Mouse (Mus musculus) limb, embryonic 12.5 days (tissue): Measurements from ENCODE around the gene Pafah2. TPM values are rescaled to one million over a fixed set of nuclear protein-coding genes. Genes with fewer than 3 reads are reported as not detected.

ENCODE experiments used
- ATAC-seq: fragments of 200-750 bp; cut with Nextera tagmentation; 2 replicates; pipeline ENCODE4 v1.8.0; 2017; ENCODE audit warnings: low read depth, moderate TSS enrichment; ENCODE audit not compliant: insufficient number of reproducible peaks, insufficient read depth, low FRiP score, low TSS enrichment
- H3K27ac ChIP-seq: fragments of 300-500 bp; sonication (generic); 2 replicates; pipeline ENCODE4 v1.5.1; 2016; ENCODE audit warnings: mild to moderate bottlenecking, moderate library complexity
- H3K27me3 ChIP-seq: fragments of 300-500 bp; sonication (generic); 2 replicates; pipeline ENCODE4 v1.6.1; 2016; ENCODE audit warnings: mild to moderate bottlenecking, moderate library complexity
- H3K36me3 ChIP-seq: fragments of 300-500 bp; sonication (generic); 2 replicates; pipeline ENCODE4 v1.6.1; 2016; ENCODE audit warnings: mild to moderate bottlenecking, moderate library complexity
- H3K4me1 ChIP-seq: fragments of 300-500 bp; sonication (generic); replicated peaks from 2 replicates; pipeline ENCODE4 v1.6.1; 2016
- H3K4me2 ChIP-seq: fragments of 300-500 bp; sonication (generic); 2 replicates; pipeline ENCODE4 v1.6.1; 2016; ENCODE audit warnings: mild to moderate bottlenecking, moderate library complexity
- H3K4me3 ChIP-seq: fragments of 300-500 bp; sonication (generic); replicated peaks from 2 replicates; pipeline ENCODE4 v1.5.1; 2016; ENCODE audit warnings: mild to moderate bottlenecking
- H3K9ac ChIP-seq: fragments of 300-500 bp; sonication (generic); replicated peaks from 2 replicates; pipeline ENCODE4 v1.6.1; 2016; ENCODE audit warnings: mild to moderate bottlenecking, moderate library complexity
- H3K9me3 ChIP-seq: fragments of 300-500 bp; sonication (generic); 2 replicates; pipeline ENCODE4 v1.6.1; 2016; ENCODE audit warnings: mild to moderate bottlenecking, moderate library complexity
- WGBS: fragments of 180-500 bp; shearing (Covaris S2); methylation state at CpG from one replicate; pipeline ENCODE4 v1.1.7; 2016; 5-methylcytosine and 5-hydroxymethylcytosine counted together
- polyA plus RNA-seq: library from polyadenylated mRNA; unstranded; fragments of >200 nt; fragmentation: Nextera tagmentation; extraction: Ambion mirVana; gene quantifications from 2 replicates; pipeline ENCODE4 v1.2.1, GENCODE M21; 2016

Gene Pafah2
- polyA plus RNA-seq, 1 experiment from 2014 or later, result 9.7 TPM

DNA sequence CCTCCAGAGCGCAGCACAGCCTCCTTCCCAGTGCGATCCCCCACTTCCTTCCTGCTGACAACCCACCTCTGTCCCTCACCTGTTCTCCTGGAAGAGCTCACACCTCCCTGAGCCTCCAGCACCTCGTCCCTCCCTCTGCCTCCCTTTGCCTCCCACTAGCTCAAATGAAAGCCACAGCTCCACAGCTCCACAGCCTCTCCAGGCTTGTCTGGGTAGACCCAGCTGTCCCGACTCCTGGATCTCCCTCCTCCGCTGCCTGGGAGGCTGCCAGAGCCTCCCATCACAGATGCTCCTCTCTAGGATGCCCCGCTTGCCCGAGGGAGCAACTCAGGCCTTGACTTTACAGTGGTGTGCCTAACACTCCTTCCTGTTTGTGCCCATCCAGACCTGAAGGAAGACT is 29.0 kb downstream of the Pafah2 start:
- H3K27me3 ChIP-seq, result no peaks in the 10 kb centered on the region
- peaks cover 2% of the 10 kb centered on the region for H3K4me1 ChIP-seq
- H3K27ac ChIP-seq, result no peak overlapping the region
- H3K36me3 ChIP-seq, result peaks cover 40% of the 10 kb centered on the region
- no peak overlapping the region for H3K4me2 ChIP-seq
- 73% methylated on average over 7 of the region's 7 CpGs for WGBS
- no peaks in the 10 kb centered on the region for H3K9me3 ChIP-seq
- ATAC-seq, result no peak
- no peak overlapping the region for H3K4me3 ChIP-seq
- H3K9ac ChIP-seq, result no peak overlapping the region

DNA sequence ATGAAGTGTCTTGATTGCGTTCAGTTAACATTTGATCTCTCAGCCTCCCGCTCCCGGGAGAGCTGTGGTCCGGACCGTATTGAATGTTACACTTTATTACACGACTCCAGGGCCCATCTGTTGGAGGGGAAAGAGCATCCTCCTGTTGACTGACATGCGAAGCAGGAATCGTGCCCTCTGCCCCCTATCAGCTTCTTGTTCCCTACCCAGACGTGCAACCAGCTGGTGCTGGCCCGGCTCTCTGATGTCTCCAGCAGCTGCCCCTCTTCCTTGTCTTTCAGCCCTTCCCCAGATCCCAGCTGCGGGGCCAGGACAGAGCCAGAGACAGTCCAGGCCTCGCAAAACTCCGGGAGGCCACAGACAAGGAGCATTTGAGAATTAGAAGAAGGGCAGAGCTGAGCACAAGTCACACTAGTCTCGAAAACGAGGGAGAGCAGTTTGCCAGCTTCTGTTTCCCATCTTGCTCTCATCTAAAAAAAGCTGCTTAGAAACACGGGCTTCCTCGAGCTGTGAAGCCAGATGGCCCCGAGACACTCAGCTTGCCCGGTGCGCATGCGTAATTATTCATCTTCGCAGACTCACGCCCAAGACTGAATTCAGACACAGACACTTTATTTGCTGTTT is 34.4 kb downstream of the Pafah2 start:
- Histone ChIP-seq H3K9me3 (no peaks in the 10 kb centered on the region), H3K36me3 (peaks cover 11% of the 10 kb centered on the region; the same call in 1 of the 2 replicates), H3K4me2 (peak overlapping the region; percentile 36), H3K9ac (0 out of 2 replicates have a peak overlapping the region, but pooled peaks have one; percentile 19), H3K27me3 (no peaks in the 10 kb centered on the region), H3K27ac (peak overlapping the region; percentile 69), H3K4me3 (no peak overlapping the region), H3K4me1 (peaks cover 9% of the 10 kb centered on the region)
- WGBS, result 25% methylated on average over 23 of the region's 23 CpGs
- no peak; the same call in 1 of the 2 replicates for ATAC-seq

DNA sequence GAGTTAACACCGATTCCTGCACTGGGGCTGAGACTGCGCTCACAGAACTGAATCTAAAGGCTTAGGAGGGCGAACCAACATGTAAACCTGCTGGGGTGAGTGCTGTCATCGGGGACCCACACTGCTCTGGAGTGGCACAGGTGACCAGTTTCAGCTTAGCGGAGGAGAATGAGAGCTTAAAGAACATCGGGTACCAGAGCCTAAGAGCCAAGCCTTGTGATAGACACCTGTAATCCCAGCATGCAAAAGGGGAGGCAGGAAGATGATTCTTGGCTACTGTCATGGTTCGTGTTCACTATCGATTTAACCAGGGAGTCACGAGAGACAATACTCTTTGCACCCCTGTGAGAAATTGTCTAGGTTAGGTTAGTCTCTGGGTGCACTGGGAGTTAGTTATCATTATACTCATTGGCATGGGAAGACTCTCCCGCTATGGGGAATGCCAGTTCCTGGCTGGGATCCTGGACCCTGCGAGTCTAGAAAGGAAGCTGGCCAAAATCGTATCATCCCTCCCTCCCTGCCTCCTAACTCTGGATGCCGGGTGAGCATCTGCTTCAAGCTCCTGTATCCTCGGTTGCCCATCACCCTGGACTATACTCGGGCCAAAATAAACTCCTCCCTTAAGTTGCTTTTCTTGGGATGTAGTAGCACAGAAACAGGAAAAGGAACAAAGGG is 36.7 kb downstream of the Pafah2 start:
- H3K27me3 ChIP-seq, result no peaks in the 10 kb centered on the region
- H3K27ac ChIP-seq, result no peak overlapping the region
- H3K4me3 ChIP-seq, result no peak overlapping the region
- H3K9me3 ChIP-seq, result no peaks in the 10 kb centered on the region
- no peak for ATAC-seq
- no peak overlapping the region for H3K9ac ChIP-seq
- no peaks in the 10 kb centered on the region for H3K36me3 ChIP-seq
- peaks cover 9% of the 10 kb centered on the region for H3K4me1 ChIP-seq
- H3K4me2 ChIP-seq, result no peak overlapping the region
- 89% methylated on average over 15 of the region's 15 CpGs for WGBS

DNA sequence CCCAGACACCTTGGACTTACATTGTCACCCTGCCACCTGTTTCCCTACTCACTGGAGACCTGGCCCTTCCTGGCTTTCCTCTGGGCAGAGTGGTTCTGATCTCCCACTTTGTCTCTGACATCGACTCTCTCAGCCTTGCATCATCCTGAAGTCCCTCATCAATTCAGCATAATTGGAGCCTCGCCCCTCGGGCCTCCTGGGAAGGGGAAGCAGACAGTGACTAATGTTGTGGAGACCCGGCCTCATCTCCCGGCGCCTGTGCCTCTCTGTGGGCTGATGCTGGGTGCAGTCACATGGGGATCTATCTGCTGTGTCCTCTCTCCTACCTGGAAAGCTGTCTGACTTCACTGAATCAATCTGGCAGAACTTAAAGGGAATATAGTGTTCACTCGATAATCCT is 40.1 kb downstream of the Pafah2 start:
- H3K4me1 ChIP-seq, result no peaks in the 10 kb centered on the region
- H3K4me3 ChIP-seq, result no peak overlapping the region
- H3K4me2 ChIP-seq, result no peak overlapping the region
- ATAC-seq, result no peak
- no peaks in the 10 kb centered on the region for H3K36me3 ChIP-seq
- no peak overlapping the region for H3K9ac ChIP-seq
- H3K27ac ChIP-seq, result no peak overlapping the region
- H3K9me3 ChIP-seq, result no peaks in the 10 kb centered on the region
- WGBS, result 25% methylated on average over 7 of the region's 7 CpGs
- H3K27me3 ChIP-seq, result no peaks in the 10 kb centered on the region

DNA sequence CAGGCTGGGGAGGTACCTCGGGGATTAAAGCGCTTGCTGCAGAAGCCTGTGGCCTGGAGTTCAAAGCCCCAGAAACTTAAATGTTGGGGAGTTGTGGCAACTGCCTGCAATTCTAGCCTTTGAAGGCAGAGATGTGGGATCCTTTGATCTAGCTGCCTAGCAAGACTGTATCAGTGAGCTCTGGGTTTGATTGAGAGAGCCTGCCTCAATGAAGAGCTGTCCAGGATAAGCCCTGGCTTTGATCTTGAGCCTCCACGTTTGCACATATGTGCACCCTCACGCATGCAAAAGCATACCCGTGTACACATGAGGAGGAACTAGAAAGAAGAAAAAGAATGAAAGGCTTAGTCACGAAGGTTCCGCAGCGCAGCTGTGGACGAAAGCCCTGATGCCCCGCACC is 40.5 kb downstream of the Pafah2 start:
- Histone ChIP-seq H3K4me3 (no peak overlapping the region), H3K27ac (no peak overlapping the region), H3K27me3 (no peaks in the 10 kb centered on the region), H3K4me2 (no peak overlapping the region), H3K4me1 (no peaks in the 10 kb centered on the region), H3K9me3 (no peaks in the 10 kb centered on the region), H3K36me3 (no peaks in the 10 kb centered on the region), H3K9ac (no peak overlapping the region)
- 44% methylated on average over 10 of the region's 10 CpGs for WGBS
- no peak for ATAC-seq

DNA sequence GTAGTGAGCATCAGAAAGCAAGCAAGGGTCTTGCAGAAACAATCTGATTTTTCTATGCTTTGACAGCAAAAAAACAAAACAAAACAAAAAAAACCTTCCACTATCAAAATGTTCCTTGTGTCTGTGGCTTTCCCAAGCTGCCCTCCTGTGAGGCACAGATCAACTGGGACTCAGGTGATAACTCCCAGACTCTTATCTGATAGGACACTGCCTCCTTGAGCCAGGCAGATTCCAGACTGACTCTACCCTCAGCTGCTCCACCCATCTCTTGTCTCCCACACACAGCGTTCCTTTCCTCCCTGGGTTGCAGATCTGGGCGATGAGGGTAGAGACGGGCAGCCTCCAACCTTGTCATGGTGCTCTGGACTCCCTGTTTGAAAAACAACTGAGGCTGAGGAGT is 43.0 kb downstream of the Pafah2 start:
- no peaks in the 10 kb centered on the region for H3K9me3 ChIP-seq
- no peak overlapping the region for H3K9ac ChIP-seq
- no peaks in the 10 kb centered on the region for H3K4me1 ChIP-seq
- no peak overlapping the region for H3K4me2 ChIP-seq
- H3K27ac ChIP-seq, result no peak overlapping the region
- ATAC-seq, result no peak
- no peak overlapping the region for H3K4me3 ChIP-seq
- WGBS, result 62% methylated on average over 3 of the region's 3 CpGs
- H3K36me3 ChIP-seq, result no peaks in the 10 kb centered on the region
- no peaks in the 10 kb centered on the region for H3K27me3 ChIP-seq

DNA sequence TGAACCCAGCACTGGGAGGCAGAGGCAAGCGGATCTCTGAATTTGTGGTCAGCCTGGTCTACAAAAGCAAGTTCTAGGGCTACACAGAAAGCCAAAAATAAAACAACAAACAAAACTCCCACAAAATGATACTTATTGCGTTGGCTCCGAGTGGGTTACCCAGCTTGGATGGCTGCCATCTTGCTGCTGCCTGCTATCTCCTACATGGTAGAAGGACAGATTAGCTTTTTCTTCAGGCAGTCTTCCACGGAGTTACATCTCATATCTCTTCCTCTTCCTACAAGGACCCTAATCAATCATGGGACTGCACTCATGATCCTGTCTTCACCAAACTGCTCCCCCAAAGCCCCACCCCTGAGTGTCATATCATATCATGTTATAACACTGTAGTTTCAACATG is 43.8 kb downstream of the Pafah2 start:
- H3K27ac ChIP-seq, result no peak overlapping the region
- WGBS, result 86% methylated on average over 4 of the region's 4 CpGs
- no peaks in the 10 kb centered on the region for H3K9me3 ChIP-seq
- H3K27me3 ChIP-seq, result no peaks in the 10 kb centered on the region
- H3K4me3 ChIP-seq, result no peak overlapping the region
- H3K4me1 ChIP-seq, result no peaks in the 10 kb centered on the region
- H3K36me3 ChIP-seq, result no peaks in the 10 kb centered on the region
- H3K4me2 ChIP-seq, result no peak overlapping the region
- no peak for ATAC-seq
- no peak overlapping the region for H3K9ac ChIP-seq

DNA sequence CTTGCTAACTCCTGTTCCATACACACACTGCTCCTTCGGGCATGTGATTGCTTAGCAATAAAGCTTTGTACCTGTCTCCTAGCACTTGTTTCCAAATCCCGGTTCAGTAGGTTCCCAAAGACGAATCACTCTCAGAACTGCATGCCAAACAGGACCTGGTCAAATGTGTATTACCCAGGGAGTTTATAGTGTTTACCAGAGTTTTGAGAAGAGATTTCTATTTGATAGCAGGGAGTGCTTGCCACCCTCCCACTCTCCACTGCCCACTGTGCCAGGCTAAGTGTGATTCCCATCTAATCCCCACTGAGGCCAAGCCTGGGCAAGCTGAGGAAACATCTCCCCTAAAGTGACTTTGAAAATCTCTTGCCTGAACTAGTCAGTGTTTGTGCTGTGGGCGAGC is 46.1 kb downstream of the Pafah2 start:
- H3K9me3 ChIP-seq, result no peaks in the 10 kb centered on the region
- H3K27me3 ChIP-seq, result 0 out of 2 replicates have a peak, but pooled peaks cover 13% of the 10 kb centered on the region
- 86% methylated on average over 4 of the region's 4 CpGs for WGBS
- no peak overlapping the region for H3K27ac ChIP-seq
- no peaks in the 10 kb centered on the region for H3K4me1 ChIP-seq
- no peak overlapping the region for H3K4me3 ChIP-seq
- H3K36me3 ChIP-seq, result no peaks in the 10 kb centered on the region
- no peak overlapping the region for H3K4me2 ChIP-seq
- no peak for ATAC-seq
- H3K9ac ChIP-seq, result no peak overlapping the region

DNA sequence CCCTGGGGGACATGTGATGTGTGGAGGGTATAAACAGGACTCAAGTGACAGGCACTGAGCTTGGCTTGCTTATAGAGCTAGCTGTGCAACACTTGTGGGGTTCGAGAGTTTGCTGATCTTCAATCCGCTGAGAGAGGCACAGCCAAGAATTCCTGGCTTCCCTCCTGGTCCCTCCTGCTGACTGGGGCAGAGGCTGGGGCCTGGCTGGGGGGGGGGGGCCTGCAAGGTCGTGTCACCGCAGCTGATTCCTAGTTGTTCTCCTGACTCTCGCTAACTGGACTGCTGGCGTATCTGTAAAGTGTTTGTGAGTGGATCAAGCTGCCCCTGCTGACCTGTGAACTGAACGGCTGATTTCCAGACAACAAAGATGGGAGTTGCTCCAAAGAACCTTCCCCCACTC is 47.5 kb downstream of the Pafah2 start:
- Histone ChIP-seq H3K4me2 (no peak overlapping the region), H3K27me3 (peaks cover 17% of the 10 kb centered on the region; the same call in 1 of the 2 replicates), H3K9ac (no peak overlapping the region), H3K4me3 (no peak overlapping the region), H3K9me3 (no peaks in the 10 kb centered on the region), H3K27ac (no peak overlapping the region), H3K4me1 (no peaks in the 10 kb centered on the region), H3K36me3 (no peaks in the 10 kb centered on the region)
- 60% methylated on average over 7 of the region's 7 CpGs for WGBS
- ATAC-seq, result no peak

DNA sequence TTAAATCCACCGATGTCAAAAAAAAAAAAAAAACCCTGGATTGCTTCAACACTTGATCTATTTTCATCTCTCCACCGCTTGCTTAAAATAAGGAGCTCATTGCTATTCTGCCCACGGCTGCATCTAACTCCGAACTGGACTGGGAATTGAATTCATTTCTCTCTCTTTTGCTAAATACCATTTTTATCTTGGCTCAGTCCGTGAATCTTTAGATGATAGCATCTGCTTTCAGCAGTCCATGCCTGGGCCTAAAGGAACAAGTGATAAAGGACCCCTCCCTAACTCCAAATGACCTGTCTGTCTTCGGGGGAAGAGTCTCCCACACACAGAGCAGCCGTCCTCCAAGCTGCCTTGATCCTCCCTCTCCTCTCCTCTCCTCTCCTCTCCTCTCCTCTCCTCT is 48.8 kb downstream of the Pafah2 start:
- H3K4me2 ChIP-seq, result no peak overlapping the region

DNA sequence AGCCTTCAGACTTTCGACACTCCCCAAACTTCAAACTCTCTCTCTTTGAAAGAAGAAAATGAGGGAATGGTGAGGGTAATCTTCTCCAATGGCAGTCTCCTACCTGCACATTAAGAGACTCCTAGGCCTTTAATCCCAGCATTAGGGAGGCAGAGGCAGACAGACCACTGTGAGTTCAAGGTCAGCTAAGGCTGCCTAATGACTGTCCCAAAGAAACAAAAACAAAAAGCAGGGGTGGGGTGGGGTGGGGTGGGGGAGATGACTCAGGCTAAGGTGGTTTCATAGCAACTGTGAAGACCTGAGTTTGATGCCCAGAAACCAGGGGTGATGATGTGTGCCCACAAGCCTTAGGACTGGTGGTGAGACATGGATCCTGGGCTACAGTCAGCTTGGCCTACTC is 49.4 kb downstream of the Pafah2 start:
- no peak for ATAC-seq
- H3K4me1 ChIP-seq, result peaks cover 9% of the 10 kb centered on the region
- H3K4me3 ChIP-seq, result no peak overlapping the region
- H3K4me2 ChIP-seq, result no peak overlapping the region
- no peak overlapping the region for H3K27ac ChIP-seq
- H3K9ac ChIP-seq, result no peak overlapping the region
- WGBS, result 62% methylated on average over 1 of the region's 1 CpGs
- H3K27me3 ChIP-seq, result peaks cover 25% of the 10 kb centered on the region
- no peaks in the 10 kb centered on the region for H3K36me3 ChIP-seq
- H3K9me3 ChIP-seq, result no peaks in the 10 kb centered on the region

More for the DNA sequence above, 48.8 kb downstream of the Pafah2 start:
- H3K27me3 ChIP-seq, result peaks cover 20% of the 10 kb centered on the region
- no peaks in the 10 kb centered on the region for H3K9me3 ChIP-seq
- 55% methylated on average over 7 of the region's 7 CpGs for WGBS
- no peak overlapping the region for H3K27ac ChIP-seq
- H3K36me3 ChIP-seq, result no peaks in the 10 kb centered on the region
- no peak for ATAC-seq
- no peak overlapping the region for H3K4me3 ChIP-seq
- H3K4me1 ChIP-seq, result peaks cover 4% of the 10 kb centered on the region; the same call in 1 of the 2 replicates
- H3K9ac ChIP-seq, result no peak overlapping the region

DNA sequence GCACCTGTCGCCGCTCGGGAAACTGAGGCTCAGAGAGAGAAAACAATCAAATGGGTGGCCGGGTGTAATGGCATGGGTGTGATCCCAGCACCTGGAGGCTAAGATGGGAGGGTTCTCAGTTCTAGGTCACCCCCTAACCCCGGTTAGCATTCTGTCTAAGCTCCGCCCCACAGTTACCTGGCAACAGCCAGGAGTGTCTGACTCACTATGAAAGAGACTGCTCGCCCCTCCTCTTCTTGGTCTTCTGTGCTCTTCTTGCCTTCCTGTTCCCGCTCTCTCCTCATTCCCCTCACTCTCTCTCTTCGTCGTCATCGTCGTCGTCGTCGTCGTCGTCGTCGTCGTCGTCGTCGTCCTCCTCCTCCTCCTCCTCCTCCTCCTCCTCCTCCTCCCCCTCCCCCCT is 51.8 kb downstream of the Pafah2 start:
- no peak for ATAC-seq
- H3K36me3 ChIP-seq, result no peaks in the 10 kb centered on the region
- peaks cover 47% of the 10 kb centered on the region for H3K27me3 ChIP-seq
- 67% methylated on average over 23 of the region's 23 CpGs for WGBS
- peak overlapping the region; percentile 15; the same call in 1 of the 2 replicates for H3K4me2 ChIP-seq
- H3K27ac ChIP-seq, result no peak overlapping the region
- H3K4me1 ChIP-seq, result peaks cover 16% of the 10 kb centered on the region
- no peak overlapping the region for H3K4me3 ChIP-seq
- no peak overlapping the region for H3K9ac ChIP-seq
- no peaks in the 10 kb centered on the region for H3K9me3 ChIP-seq
